Mouse (Mus musculus) intestine, embryonic 16.5 days (tissue): ENCODE data around the gene Mbl1. TPM values are rescaled to one million over a fixed set of nuclear protein-coding genes. Genes with fewer than 3 reads are reported as not detected.
A peak's percentile ranks its signal among the peaks of the same experiment; 100 is the strongest.

Experiments
- ATAC-seq: fragments of 200-750 bp; cut with Nextera tagmentation; 2 replicates; pipeline ENCODE4 v1.8.0; 2017; ENCODE audit warnings: moderate TSS enrichment, moderate library complexity
- H3K27ac ChIP-seq: fragments of 300-500 bp; sonication (generic); 2 replicates; pipeline ENCODE4 v1.5.1; 2014; ENCODE audit warnings: mild to moderate bottlenecking, low read length
- H3K27me3 ChIP-seq: fragments of 300-500 bp; sonication (generic); replicated peaks from 2 replicates; pipeline ENCODE4 v1.6.1; 2014; ENCODE audit warnings: low read length, control low read depth, mixed read lengths; ENCODE audit not compliant: control insufficient read depth, insufficient read depth
- H3K36me3 ChIP-seq: fragments of 300-500 bp; sonication (generic); 2 replicates; pipeline ENCODE4 v1.6.1; 2014; ENCODE audit warnings: low read length, control low read depth; ENCODE audit not compliant: control insufficient read depth, insufficient read depth
- H3K4me1 ChIP-seq: fragments of 300-500 bp; sonication (generic); 2 replicates; pipeline ENCODE4 v1.6.1; 2014; ENCODE audit warnings: low read length, control low read depth, mixed read lengths; ENCODE audit not compliant: control insufficient read depth, insufficient read depth
- H3K4me2 ChIP-seq: fragments of 300-500 bp; sonication (generic); 2 replicates; pipeline ENCODE4 v1.6.1; 2014; ENCODE audit warnings: low read depth, low read length, control low read depth
- H3K4me3 ChIP-seq: fragments of 300-500 bp; sonication (generic); 2 replicates; pipeline ENCODE4 v1.5.1; 2014; ENCODE audit warnings: mild to moderate bottlenecking, low read length
- H3K9ac ChIP-seq: fragments of 300-500 bp; sonication (generic); 2 replicates; pipeline ENCODE4 v1.6.1; 2014; ENCODE audit warnings: low read depth, low read length
- H3K9me3 ChIP-seq: fragments of 300-500 bp; sonication (generic); 2 replicates; pipeline ENCODE4 v1.6.1; 2016; ENCODE audit warnings: low read length, control low read depth; ENCODE audit not compliant: control insufficient read depth
- WGBS: fragments of 180-500 bp; shearing (Covaris S2); extraction: QIAGEN DNeasy Blood & Tissue Kit; methylation state at CpG from one replicate; pipeline ENCODE4 v1.1.7; 2014; 5-methylcytosine and 5-hydroxymethylcytosine counted together
- polyA plus RNA-seq: library from polyadenylated mRNA; unstranded; fragments of >200 nt; fragmentation: Nextera tagmentation; extraction: Ambion mirVana; gene quantifications from 2 replicates; pipeline ENCODE4 v1.2.1, GENCODE M21; 2015

Gene Mbl1
- polyA plus RNA-seq, 1 experiment from 2014 or later: 0.98 TPM

GRCm38 (mm10) chr14:41170514-41170913 is 19.3 kb downstream of the Mbl1 start:
- no peak overlapping the region for H3K27ac ChIP-seq
- H3K27me3 ChIP-seq: no peaks in the 10 kb centered on the region
- no peaks in the 10 kb centered on the region for H3K4me1 ChIP-seq
- ATAC-seq: no peak
- no peak overlapping the region for H3K4me2 ChIP-seq
- no peaks in the 10 kb centered on the region for H3K9me3 ChIP-seq
- no peak overlapping the region for H3K9ac ChIP-seq
- 73% methylated on average over 2 of the region's 2 CpGs for WGBS
- no peak overlapping the region for H3K4me3 ChIP-seq
- no peaks in the 10 kb centered on the region for H3K36me3 ChIP-seq

- Histone ChIP-seq H3K9me3 (no peaks in the 10 kb centered on the region), H3K27me3 (no peaks in the 10 kb centered on the region), H3K4me2 (no peak overlapping the region), H3K9ac (no peak overlapping the region), H3K27ac (no peak overlapping the region), H3K4me1 (no peaks in the 10 kb centered on the region), H3K36me3 (no peaks in the 10 kb centered on the region), H3K4me3 (no peak overlapping the region)
- no peak for ATAC-seq
- 63% methylated on average over 1 of the region's 1 CpGs for WGBS
These were observed 23.5 kb downstream of the Mbl1 start for GRCm38 (mm10) chr14:41174802-41175201.

- H3K9ac ChIP-seq: no peak within 1 kb of the TSS
- ATAC-seq: peak; percentile 73
- H3K4me3 ChIP-seq: no peak within 1 kb of the TSS
- H3K4me1 ChIP-seq: no peaks in the 10 kb centered on the region
- WGBS: 76% methylated on average over 4 of the region's 4 CpGs
- no peaks in the 10 kb centered on the region for H3K9me3 ChIP-seq
- H3K4me2 ChIP-seq: no peak within 1 kb of the TSS
- H3K27ac ChIP-seq: no peak within 1 kb of the TSS
- H3K36me3 ChIP-seq: no peaks in the 10 kb centered on the region
- H3K27me3 ChIP-seq: no peaks in the 10 kb centered on the region
These were observed 34.0 kb downstream of the Mbl1 start, which contains the start of gene Sftpd for GRCm38 (mm10) chr14:41185059-41185821. Sftpd (minus strand) TSS chr14:41185149.

- no peak overlapping the region for H3K4me2 ChIP-seq
- H3K4me1 ChIP-seq: no peaks in the 10 kb centered on the region
- H3K36me3 ChIP-seq: no peaks in the 10 kb centered on the region
- H3K9me3 ChIP-seq: peaks cover 8% of the 10 kb centered on the region
- H3K27me3 ChIP-seq: no peaks in the 10 kb centered on the region
- no peak overlapping the region for H3K9ac ChIP-seq
- H3K27ac ChIP-seq: no peak overlapping the region
- WGBS: 90% methylated on average over 2 of the region's 2 CpGs
- no peak for ATAC-seq
- no peak overlapping the region for H3K4me3 ChIP-seq
These were observed 38.2 kb downstream of the Mbl1 start for GRCm38 (mm10) chr14:41189496-41189895.

GRCm38 (mm10) chr14:41198037-41198730 is 46.9 kb downstream of the Mbl1 start:
- Histone ChIP-seq H3K27ac (no peak overlapping the region), H3K27me3 (no peaks in the 10 kb centered on the region), H3K36me3 (no peaks in the 10 kb centered on the region), H3K4me1 (no peaks in the 10 kb centered on the region), H3K9ac (no peak overlapping the region), H3K9me3 (no peaks in the 10 kb centered on the region), H3K4me3 (no peak overlapping the region), H3K4me2 (no peak overlapping the region)
- WGBS: 43% methylated on average over 6 of the region's 6 CpGs
- ATAC-seq: no peak

Other genes with a start within 250 kb of the Mbl1 start
- 65.0 and 65.6 TPM in 2 replicates for gene Tspan14, start 184.7 kb upstream of the Mbl1 start, polyA plus RNA-seq
- 72.4 and 81.8 TPM in 2 replicates for gene Fam213a, start 137.7 kb upstream of the Mbl1 start, polyA plus RNA-seq
- 0.17 TPM in 1 of 2 replicates, not detected in the other for gene Dydc2, start 82.2 kb upstream of the Mbl1 start, polyA plus RNA-seq
- gene Dydc1, start 78.5 kb upstream of the Mbl1 start, polyA plus RNA-seq: not detected in 2 replicates
- gene Mat1a, start 46.4 kb upstream of the Mbl1 start, polyA plus RNA-seq: 2.7 and 4.0 TPM in 2 replicates
- not detected in 2 replicates for gene Sftpa1, start 19.7 kb upstream of the Mbl1 start, polyA plus RNA-seq
- 0.10 and 0.17 TPM in 2 replicates for gene Sftpd, start 33.7 kb downstream of the Mbl1 start, polyA plus RNA-seq
- gene Gm2832, start 127.3 kb downstream of the Mbl1 start, polyA plus RNA-seq: not detected in 2 replicates
- gene Gm5798, start 197.2 kb downstream of the Mbl1 start, polyA plus RNA-seq: not detected in 2 replicates
- not detected in 2 replicates for gene Gm7945, start 234.9 kb downstream of the Mbl1 start, polyA plus RNA-seq